In genomic region chr13:13739232-13739631, GRCm38 (mm10) we compare ENCODE assay signal across 23 mouse cellular contexts. TPM values are rescaled to one million over a fixed set of nuclear protein-coding genes. Genes with fewer than 3 reads are reported as not detected.
"Had no signal": no experiment of that assay in that cellular context is flagged by ENCODE, and none has a peak within 500 bp of the region (broad histone marks: within the 10 kb centered on the region; RNA-seq: fewer than 3 reads in every experiment).

No protein-coding gene starts in this region.

- H3K9ac ChIP-seq: liver, embryonic 15.5 days; liver, postnatal 0 days; lung, embryonic 15.5 days; midbrain, embryonic 13.5 days; midbrain, embryonic 15.5 days; neural tube, embryonic 13.5 days; neural tube, embryonic 15.5 days had no signal

- ATAC-seq: liver, postnatal 0 days; lung, postnatal 0 days; midbrain, embryonic 13.5 days; midbrain, embryonic 15.5 days had no signal

- H3K4me2 ChIP-seq: liver, embryonic 15.5 days; lung, embryonic 15.5 days; midbrain, embryonic 11.5 days; midbrain, embryonic 13.5 days; midbrain, embryonic 15.5 days; neural tube, embryonic 13.5 days; neural tube, embryonic 15.5 days had no signal

- H3K9me3 ChIP-seq: liver, embryonic 15.5 days; lung, embryonic 15.5 days; megakaryocyte, embryonic 14.5 days; midbrain, embryonic 13.5 days; midbrain, embryonic 15.5 days; neural tube, embryonic 13.5 days; neural tube, embryonic 15.5 days had no signal

- H3K36me3 ChIP-seq: midbrain, embryonic 15.5 days had no signal

- H3K27me3 ChIP-seq: liver, embryonic 15.5 days; lung, embryonic 15.5 days; megakaryocyte, embryonic 14.5 days; midbrain, embryonic 13.5 days; midbrain, embryonic 15.5 days; neural tube, embryonic 13.5 days; neural tube, embryonic 15.5 days had no signal

- H3K4me3 ChIP-seq: liver, embryonic 15.5 days; lung, embryonic 15.5 days; megakaryocyte, embryonic 14.5 days; midbrain, embryonic 13.5 days; midbrain, embryonic 15.5 days; myocyte; neural tube, embryonic 13.5 days; neural tube, embryonic 15.5 days had no signal

- H3K4me1 ChIP-seq: liver, embryonic 15.5 days; lung, embryonic 15.5 days; megakaryocyte, embryonic 14.5 days; midbrain, embryonic 13.5 days; midbrain, embryonic 15.5 days; neural tube, embryonic 13.5 days; neural tube, embryonic 15.5 days had no signal

- H3K27ac ChIP-seq: liver, embryonic 15.5 days; lung, embryonic 15.5 days; macrophage; midbrain, embryonic 13.5 days; midbrain, embryonic 15.5 days; neural tube, embryonic 13.5 days; neural tube, embryonic 15.5 days had no signal

- DNase-seq: liver, postnatal 0 days; lung, adult 2 months; lung, postnatal 14 days; lung, postnatal 36 days; retina, postnatal 1 day; right cerebral cortex, adult 18-20 months; right cerebral cortex, postnatal 25 days; right cerebral cortex, postnatal 4 days; spleen, adult 18-20 months; thymus, adult 18-20 months; thymus, postnatal 25 days; thymus, postnatal 4 days had no signal

RNA-seq across cellular contexts. Expression of gene Gng4, which starts 44.6 kb away (rescaled TPM):
- polyA plus RNA-seq: liver, postnatal 0 days had no signal
